Mouse (Mus musculus): ENCODE results near the gene Zfp128. TPM values are rescaled to one million over a fixed set of nuclear protein-coding genes. Genes with fewer than 3 reads are reported as not detected.
"Not testable (repeated sequence)": the region's sequence is repeated elsewhere in the genome, so short reads cannot be mapped to it uniquely, and the experiment has no call there.

The Zfp128 gene
- polyA plus RNA-seq, 1 experiment from 2014 or later = 7.8 TPM

DNA sequence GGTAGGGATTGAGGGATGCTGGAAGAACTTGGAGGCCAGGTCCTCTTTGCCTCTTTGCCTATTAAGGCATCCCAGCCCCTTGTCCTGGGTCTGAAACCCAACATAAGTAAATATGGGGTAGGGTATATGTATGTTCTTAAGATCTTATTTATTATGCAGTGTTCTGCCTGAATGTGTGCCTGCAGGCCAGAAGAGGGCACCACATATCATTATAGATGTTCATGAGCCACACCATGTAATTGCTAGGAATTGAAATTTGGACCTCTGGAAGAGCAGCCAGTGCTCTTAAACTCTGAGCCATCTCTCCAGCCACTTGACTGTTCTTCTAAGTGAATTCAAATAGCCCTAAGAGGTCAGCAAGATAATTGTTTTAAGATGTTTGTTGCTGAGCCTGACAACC is 32.6 kb downstream of the Zfp128 start:
- H3K9me3 ChIP-seq (ENCODE audit: control insufficient read depth, low read length) = no peaks in the 10 kb centered on the region
- H3K27ac ChIP-seq = no peak overlapping the region
- DNase-seq (ENCODE audit: low spot score) = no peak
- no peak overlapping the region for H3K9ac ChIP-seq
- H3K4me1 ChIP-seq (replicated peaks; ENCODE audit: control insufficient read depth, insufficient read depth, low read length) = no peaks in the 10 kb centered on the region; the same call in 1 of the 2 replicates
- ATAC-seq (ENCODE audit: low FRiP score) = no peak
- peaks cover 7% of the 10 kb centered on the region for H3K36me3 ChIP-seq (replicated peaks; ENCODE audit: control insufficient read depth, insufficient read depth)
- no peak overlapping the region for H3K4me2 ChIP-seq (replicated peaks)
- no peaks in the 10 kb centered on the region for H3K27me3 ChIP-seq (ENCODE audit: control insufficient read depth, insufficient read depth, low read length)
- no peak overlapping the region for H3K4me3 ChIP-seq (replicated peaks; ENCODE audit: low read length)

DNA sequence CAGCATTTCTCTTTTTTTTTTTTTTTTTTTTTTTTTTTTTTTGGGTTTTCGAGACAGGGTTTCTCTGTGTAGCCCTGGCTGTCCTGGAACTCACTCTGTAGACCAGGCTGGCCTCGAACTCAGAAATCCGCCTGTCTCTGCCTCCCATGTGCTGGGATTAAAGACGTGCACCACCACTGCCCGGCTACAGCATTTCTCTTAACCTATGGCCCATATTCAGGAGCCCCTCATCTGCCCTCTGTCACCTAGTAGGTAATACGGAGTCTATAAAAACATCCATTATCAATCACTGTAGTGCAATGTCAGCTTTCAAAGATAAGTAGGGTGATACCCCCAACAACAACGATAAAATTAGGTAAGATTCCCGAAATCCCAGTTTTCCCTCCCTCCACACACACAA is 39.5 kb downstream of the Zfp128 start:
- not testable (repeated sequence) for H3K9me3 ChIP-seq (ENCODE audit: control insufficient read depth, low read length); ATAC-seq (ENCODE audit: low FRiP score); H3K27ac ChIP-seq; DNase-seq (ENCODE audit: low spot score); H3K4me2 ChIP-seq (replicated peaks); H3K27me3 ChIP-seq (ENCODE audit: control insufficient read depth, insufficient read depth, low read length); H3K4me3 ChIP-seq (replicated peaks; ENCODE audit: low read length); H3K9ac ChIP-seq
- WGBS = 92% methylated on average over 7 of the region's 8 CpGs
- peaks cover 23% of the 10 kb centered on the region for H3K36me3 ChIP-seq (replicated peaks; ENCODE audit: control insufficient read depth, insufficient read depth)
- H3K4me1 ChIP-seq (replicated peaks; ENCODE audit: control insufficient read depth, insufficient read depth, low read length) = peaks cover 11% of the 10 kb centered on the region

DNA sequence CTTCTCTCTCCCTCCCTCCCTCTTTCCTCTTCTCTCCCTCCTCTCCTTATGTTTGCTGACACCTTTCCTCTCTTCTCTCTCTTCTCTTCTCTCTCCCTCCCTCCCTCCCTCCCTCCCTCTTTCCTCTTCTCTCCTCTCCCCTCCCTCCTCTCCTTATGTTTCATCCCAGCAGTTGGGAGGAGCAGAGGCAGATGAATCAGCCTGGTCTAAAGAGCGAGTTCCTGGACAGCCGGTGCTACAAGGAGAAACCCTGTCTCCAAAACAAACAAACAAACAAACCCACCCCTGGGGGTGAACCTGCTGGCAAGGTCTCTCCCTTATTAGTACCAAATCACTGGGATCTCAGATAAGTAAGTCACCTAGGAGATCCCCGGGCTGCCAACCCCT is 40.3 kb downstream of the Zfp128 start:
- peaks cover 11% of the 10 kb centered on the region for H3K4me1 ChIP-seq (replicated peaks; ENCODE audit: control insufficient read depth, insufficient read depth, low read length)
- H3K9me3 ChIP-seq (ENCODE audit: control insufficient read depth, low read length) = no peaks in the 10 kb centered on the region
- H3K27me3 ChIP-seq (ENCODE audit: control insufficient read depth, insufficient read depth, low read length) = peaks cover 13% of the 10 kb centered on the region
- H3K36me3 ChIP-seq (replicated peaks; ENCODE audit: control insufficient read depth, insufficient read depth) = peaks cover 31% of the 10 kb centered on the region
- DNase-seq (ENCODE audit: low spot score) (peak; percentile 49), ATAC-seq (ENCODE audit: low FRiP score) (no peak)
- H3K27ac ChIP-seq = peak overlapping the region; percentile 95
- H3K9ac ChIP-seq = peak overlapping the region; percentile 92
- H3K4me3 ChIP-seq (replicated peaks; ENCODE audit: low read length) = peak overlapping the region; percentile 73
- WGBS = 2% methylated on average over 3 of the region's 3 CpGs
- H3K4me2 ChIP-seq (replicated peaks) = peak overlapping the region; percentile 96

DNA sequence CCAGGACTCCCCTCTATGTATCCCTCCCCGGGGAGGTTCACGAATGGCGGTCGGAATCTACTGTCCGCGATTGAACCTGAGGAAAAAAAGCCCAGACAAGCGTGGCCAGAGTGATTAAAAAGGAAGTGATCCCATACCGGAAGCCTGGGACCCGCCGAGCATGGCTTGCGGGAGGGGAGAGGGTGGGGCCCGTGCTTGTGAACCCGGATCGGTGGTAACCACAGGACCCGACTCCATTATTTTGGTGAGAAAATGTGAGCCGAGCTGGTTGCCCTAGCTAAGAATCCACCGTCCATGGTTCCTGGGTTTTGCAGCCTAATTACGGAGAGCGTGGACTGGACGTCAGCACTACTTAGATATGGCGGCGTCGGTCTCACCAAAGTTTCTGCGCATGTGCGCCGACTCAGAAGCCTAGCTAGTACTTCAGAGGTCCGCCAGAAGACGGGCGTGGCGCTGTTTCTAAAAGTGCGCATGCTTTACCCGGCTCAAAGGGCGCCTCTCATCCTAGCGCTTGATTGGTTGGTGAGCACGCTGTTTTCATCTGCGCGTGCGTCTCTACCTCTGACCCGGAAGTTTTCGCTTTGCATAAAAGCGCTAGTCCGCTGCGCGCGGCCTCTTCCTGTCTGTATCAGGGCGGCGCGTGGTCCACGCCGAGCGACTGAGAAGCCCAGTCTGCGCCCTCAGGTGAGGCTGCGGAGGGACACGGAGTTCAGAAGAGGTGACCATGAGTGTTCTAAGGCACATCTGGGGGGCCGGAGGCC is 40.9 kb downstream of the Zfp128 start, which contains the start of gene Rps5:
Gene Rps5, plus strand, starts transcription at position 586 of the 761 bp plus-strand sequence.
- peaks cover 11% of the 10 kb centered on the region for H3K4me1 ChIP-seq (replicated peaks; ENCODE audit: control insufficient read depth, insufficient read depth, low read length)
- H3K27ac ChIP-seq = peak within 1 kb of the TSS; percentile 95
- peak within 1 kb of the TSS; percentile 92 for H3K9ac ChIP-seq
- peak; percentile 99 for DNase-seq (ENCODE audit: low spot score)
- under 1% methylated on average over 55 of the region's 55 CpGs for WGBS
- peak within 1 kb of the TSS; percentile 96 for H3K4me2 ChIP-seq (replicated peaks)
- H3K9me3 ChIP-seq (ENCODE audit: control insufficient read depth, low read length) = no peaks in the 10 kb centered on the region
- H3K27me3 ChIP-seq (ENCODE audit: control insufficient read depth, insufficient read depth, low read length) = peaks cover 18% of the 10 kb centered on the region
- peak within 1 kb of the TSS; percentile 73 for H3K4me3 ChIP-seq (replicated peaks; ENCODE audit: low read length)
- H3K36me3 ChIP-seq (replicated peaks; ENCODE audit: control insufficient read depth, insufficient read depth) = peaks cover 37% of the 10 kb centered on the region
- ATAC-seq (ENCODE audit: low FRiP score) = peak; percentile 98

DNA sequence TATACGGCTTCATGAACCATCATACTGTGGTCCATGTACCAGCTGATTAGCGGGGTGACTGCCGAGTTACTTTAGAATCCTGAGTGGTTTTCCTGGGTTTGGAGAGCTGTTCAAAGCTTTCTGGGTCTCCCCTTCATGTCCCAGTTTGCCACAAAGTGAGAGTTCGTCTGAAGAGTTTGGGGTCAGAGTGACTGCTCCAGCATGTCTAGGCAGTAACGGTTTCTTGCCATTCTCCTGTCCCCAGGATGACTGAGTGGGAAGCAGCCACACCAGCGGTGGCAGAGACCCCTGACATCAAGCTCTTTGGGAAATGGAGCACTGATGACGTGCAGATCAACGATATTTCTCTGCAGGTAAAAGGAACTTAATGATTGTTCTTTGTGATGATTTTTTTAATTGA is 41.8 kb downstream of the Zfp128 start:
- Histone ChIP-seq H3K27ac (no peak overlapping the region), H3K4me3 (replicated peaks; ENCODE audit: low read length) (peak overlapping the region; percentile 73), H3K36me3 (replicated peaks; ENCODE audit: control insufficient read depth, insufficient read depth) (peaks cover 44% of the 10 kb centered on the region), H3K27me3 (ENCODE audit: control insufficient read depth, insufficient read depth, low read length) (peaks cover 26% of the 10 kb centered on the region), H3K9ac (peak overlapping the region; percentile 74), H3K4me2 (replicated peaks) (peak overlapping the region; percentile 92), H3K9me3 (ENCODE audit: control insufficient read depth, low read length) (no peaks in the 10 kb centered on the region), H3K4me1 (replicated peaks; ENCODE audit: control insufficient read depth, insufficient read depth, low read length) (peaks cover 11% of the 10 kb centered on the region)
- 3% methylated on average over 8 of the region's 8 CpGs for WGBS
- no peak for DNase-seq (ENCODE audit: low spot score)
- ATAC-seq (ENCODE audit: low FRiP score) = no peak

DNA sequence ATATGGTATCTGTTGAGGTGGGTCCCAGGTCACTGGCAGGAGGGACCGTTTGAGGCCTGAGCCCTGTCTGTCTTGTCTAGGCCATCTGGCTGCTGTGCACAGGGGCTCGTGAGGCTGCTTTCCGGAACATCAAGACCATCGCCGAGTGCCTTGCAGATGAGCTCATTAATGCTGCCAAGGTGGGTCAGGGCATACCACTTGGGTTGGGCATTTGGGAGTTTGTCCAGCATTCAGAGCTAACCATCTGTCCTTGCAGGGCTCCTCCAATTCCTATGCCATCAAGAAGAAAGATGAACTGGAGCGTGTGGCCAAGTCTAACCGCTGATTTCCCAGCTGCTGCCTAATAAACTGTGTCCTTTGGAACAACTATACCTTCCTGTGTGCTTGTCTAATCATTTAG is 45.3 kb downstream of the Zfp128 start:
- ATAC-seq (ENCODE audit: low FRiP score) = no peak
- peaks cover 44% of the 10 kb centered on the region for H3K36me3 ChIP-seq (replicated peaks; ENCODE audit: control insufficient read depth, insufficient read depth)
- no peaks in the 10 kb centered on the region for H3K9me3 ChIP-seq (ENCODE audit: control insufficient read depth, low read length)
- peaks cover 11% of the 10 kb centered on the region for H3K4me1 ChIP-seq (replicated peaks; ENCODE audit: control insufficient read depth, insufficient read depth, low read length)
- 85% methylated on average over 7 of the region's 7 CpGs for WGBS
- H3K4me3 ChIP-seq (replicated peaks; ENCODE audit: low read length) = no peak overlapping the region
- peaks cover 39% of the 10 kb centered on the region for H3K27me3 ChIP-seq (ENCODE audit: control insufficient read depth, insufficient read depth, low read length)
- no peak overlapping the region for H3K4me2 ChIP-seq (replicated peaks)
- no peak overlapping the region for H3K27ac ChIP-seq
- H3K9ac ChIP-seq = no peak overlapping the region
- no peak for DNase-seq (ENCODE audit: low spot score)

DNA sequence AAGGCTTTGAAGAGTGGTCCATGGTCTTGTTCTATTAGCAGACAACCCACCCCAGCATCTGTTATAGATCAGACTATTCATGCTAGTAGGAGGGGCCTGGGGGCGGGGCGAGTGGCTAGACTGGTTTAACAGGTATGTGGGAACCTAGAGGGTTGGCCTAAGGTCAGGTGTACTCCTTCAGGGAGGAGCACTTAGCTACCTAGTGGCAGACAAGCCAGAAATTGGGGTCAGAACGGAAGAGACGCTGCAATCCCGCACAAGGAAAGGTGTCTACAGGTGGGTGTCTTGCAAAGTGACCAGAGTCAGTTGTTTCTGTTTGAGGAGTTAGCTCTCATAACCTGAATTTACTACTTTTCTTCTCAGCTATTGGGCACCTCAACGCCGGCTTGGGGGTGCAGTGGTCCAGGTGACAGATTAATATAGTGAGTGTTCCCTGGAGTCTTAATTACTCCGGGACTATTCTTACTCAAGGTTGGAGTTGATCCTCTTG is 46.3 kb downstream of the Zfp128 start, which contains the start of gene Rnf225:
Gene Rnf225, plus strand, starts transcription at position 226 of the 490 bp plus-strand sequence.
- WGBS = 28% methylated on average over 8 of the region's 8 CpGs
- Histone ChIP-seq H3K27me3 (ENCODE audit: control insufficient read depth, insufficient read depth, low read length) (peaks cover 39% of the 10 kb centered on the region), H3K27ac (no peak within 1 kb of the TSS), H3K36me3 (replicated peaks; ENCODE audit: control insufficient read depth, insufficient read depth) (peaks cover 44% of the 10 kb centered on the region), H3K9ac (peak within 1 kb of the TSS; percentile 2; the same call in 1 of the 2 replicates), H3K4me1 (replicated peaks; ENCODE audit: control insufficient read depth, insufficient read depth, low read length) (peaks cover 11% of the 10 kb centered on the region), H3K4me2 (replicated peaks) (peak within 1 kb of the TSS; percentile 39), H3K4me3 (replicated peaks; ENCODE audit: low read length) (peak within 1 kb of the TSS; percentile 19; the same call in 1 of the 2 replicates), H3K9me3 (ENCODE audit: control insufficient read depth, low read length) (no peaks in the 10 kb centered on the region)
- DNase-seq (ENCODE audit: low spot score) (no peak), ATAC-seq (ENCODE audit: low FRiP score) (no peak)

DNA sequence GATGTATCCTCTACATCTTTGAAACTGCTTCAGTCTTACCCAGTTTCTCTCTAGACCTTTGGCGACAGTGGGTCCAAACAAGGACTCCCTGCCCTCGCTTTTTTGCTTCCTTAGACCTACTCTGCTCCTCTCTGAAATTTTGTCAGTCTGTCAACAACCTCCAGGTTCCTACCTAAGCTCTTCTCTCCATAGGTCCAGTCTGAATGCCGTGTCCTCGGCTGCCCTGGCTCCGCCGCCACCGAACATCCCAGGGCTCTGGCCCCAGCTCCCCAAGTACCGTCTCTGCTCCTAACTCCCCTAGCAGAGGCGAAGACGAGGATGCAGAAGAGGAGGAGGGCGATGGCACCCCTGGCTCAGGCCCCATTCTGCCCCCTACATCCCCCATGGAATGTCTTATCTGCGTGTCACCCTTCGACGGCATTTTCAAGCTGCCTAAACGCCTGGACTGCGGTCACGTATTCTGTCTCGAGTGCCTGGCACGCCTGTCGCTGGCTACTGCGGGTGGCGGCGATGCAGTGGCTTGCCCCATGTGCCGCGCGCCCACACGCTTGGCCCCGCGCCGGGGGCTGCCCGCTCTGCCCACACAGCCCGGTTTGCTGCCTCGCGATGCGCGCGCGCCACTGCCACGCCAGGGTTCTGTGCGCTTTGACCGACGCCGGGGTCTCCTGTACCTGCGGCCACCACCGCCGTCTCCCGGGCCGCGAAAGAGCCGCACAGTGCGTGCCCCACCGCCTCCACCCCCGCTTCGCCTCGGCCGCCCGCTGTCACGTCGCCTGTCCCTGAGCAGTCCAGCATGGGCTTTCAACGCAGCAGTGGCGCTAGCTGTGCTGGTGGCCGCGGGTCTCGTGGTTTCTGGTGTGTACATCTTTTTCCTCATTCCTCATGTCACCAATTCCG is 47.0 kb downstream of the Zfp128 start:
- ATAC-seq (ENCODE audit: low FRiP score) (peak; percentile 38; the same call in 1 of the 2 replicates), DNase-seq (ENCODE audit: low spot score) (no peak)
- Histone ChIP-seq H3K4me1 (replicated peaks; ENCODE audit: control insufficient read depth, insufficient read depth, low read length) (peaks cover 8% of the 10 kb centered on the region), H3K9ac (peak overlapping the region; percentile 2; the same call in 1 of the 2 replicates), H3K4me2 (replicated peaks) (peak overlapping the region; percentile 39), H3K4me3 (replicated peaks; ENCODE audit: low read length) (peak overlapping the region; percentile 19; the same call in 1 of the 2 replicates), H3K9me3 (ENCODE audit: control insufficient read depth, low read length) (no peaks in the 10 kb centered on the region), H3K27me3 (ENCODE audit: control insufficient read depth, insufficient read depth, low read length) (peaks cover 39% of the 10 kb centered on the region), H3K36me3 (replicated peaks; ENCODE audit: control insufficient read depth, insufficient read depth) (peaks cover 44% of the 10 kb centered on the region), H3K27ac (no peak overlapping the region)
- WGBS = 5% methylated on average over 65 of the region's 65 CpGs

DNA sequence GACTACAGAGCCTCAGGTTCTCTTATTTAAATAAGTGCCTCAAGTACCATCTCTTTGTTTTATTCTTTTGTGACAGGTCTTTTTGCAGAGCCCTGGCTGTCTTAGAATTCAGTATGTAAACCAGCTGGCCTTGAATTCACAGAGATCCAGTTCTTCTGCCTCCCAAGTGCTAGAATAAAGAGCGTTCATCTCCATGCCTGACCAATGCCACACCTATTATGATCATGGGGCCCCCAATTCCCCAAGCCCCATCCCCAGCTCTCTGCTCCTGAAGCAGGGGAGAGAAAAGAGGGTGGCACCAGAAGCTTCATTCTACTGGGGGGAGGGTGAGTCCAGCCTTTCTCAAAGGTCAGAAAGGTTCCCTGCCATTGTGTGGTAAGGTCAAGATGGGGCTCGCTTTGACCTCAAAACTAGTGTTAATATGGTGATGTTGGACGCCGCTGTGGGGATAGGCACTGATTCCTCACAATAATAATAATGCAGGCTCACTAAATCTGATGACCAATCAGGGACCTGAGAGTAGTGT is 52.7 kb downstream of the Zfp128 start:
- Histone ChIP-seq H3K27me3 (ENCODE audit: control insufficient read depth, insufficient read depth, low read length) (peaks cover 4% of the 10 kb centered on the region; the same call in 1 of the 2 replicates), H3K4me2 (replicated peaks) (no peak overlapping the region), H3K36me3 (replicated peaks; ENCODE audit: control insufficient read depth, insufficient read depth) (no peaks in the 10 kb centered on the region), H3K9me3 (ENCODE audit: control insufficient read depth, low read length) (no peaks in the 10 kb centered on the region), H3K27ac (no peak overlapping the region), H3K9ac (no peak overlapping the region), H3K4me1 (replicated peaks; ENCODE audit: control insufficient read depth, insufficient read depth, low read length) (no peaks in the 10 kb centered on the region), H3K4me3 (replicated peaks; ENCODE audit: low read length) (no peak overlapping the region)
- ATAC-seq (ENCODE audit: low FRiP score) = no peak
- WGBS = 43% methylated on average over 4 of the region's 4 CpGs
- no peak for DNase-seq (ENCODE audit: low spot score)

Measured in hindbrain, embryonic 14.5 days (tissue).